Mouse (Mus musculus) stomach, postnatal 0 days (tissue): Measurements from ENCODE around the gene Slc2a13.

Experiments used
- CTCF ChIP-seq: IDR thresholded peaks from 2 replicates; pipeline ENCODE4 v1.5.1; 2016; ENCODE audit warnings: antibody characterized with exemption, low read depth, mild to moderate bottlenecking, moderate library complexity
- EP300 ChIP-seq: optimal IDR thresholded peaks from 2 replicates; pipeline ENCODE3; 2016; ENCODE audit warnings: antibody characterized with exemption

- TF ChIP-seq CTCF (no peak), EP300 (no peak)
Measured at GRCm38 (mm10) chr15:91282822-91283221, 290.2 kb downstream of the Slc2a13 start.
